Mouse (Mus musculus) lung, postnatal 0 days (tissue): ENCODE results near the gene Cux1.

ENCODE experiments used
- CTCF ChIP-seq: IDR thresholded peaks from 2 replicates; pipeline ENCODE4 v1.5.1; 2016; ENCODE audit warnings: antibody characterized with exemption, mild to moderate bottlenecking
- EP300 ChIP-seq: IDR thresholded peaks from 2 replicates; pipeline ENCODE4 v1.6.1; 2016; ENCODE audit warnings: antibody characterized with exemption, mild to moderate bottlenecking, control low read depth

GRCm38 (mm10) chr5:136312166-136312565 lies 255.1 kb downstream of the Cux1 start:
- TF ChIP-seq CTCF, result no peak
- no peak for TF ChIP-seq EP300
